Mouse (Mus musculus): ENCODE measurements around the gene Prkce.

- TF ChIP-seq ZC3H11A (IDR thresholded peaks at IDR 0.05; ENCODE audit: borderline replicate concordance, low read depth, low read length) = no peak
- no peak for TF ChIP-seq ZNF384 (IDR thresholded peaks at IDR 0.05; ENCODE audit: low read depth, low read length)
- no peak for TF ChIP-seq MAFK (IDR thresholded peaks at IDR 0.05; ENCODE audit: insufficient read depth, low read depth, low read length)
Measured at GRCm38 (mm10) chr17:86218553-86218952, 51.0 kb downstream of the Prkce start.
